Mouse (Mus musculus): ENCODE measurements around the gene Mybl2. TPM values are rescaled to one million over a fixed set of nuclear protein-coding genes. Genes with fewer than 3 reads are reported as not detected.

Gene Mybl2
- 43.6 and 59.3 TPM in 2 replicates for polyA plus RNA-seq (2011; ENCODE audit: insufficient read depth, insufficient read length, low replicate concordance, missing spikeins)

- H3K4me1 ChIP-seq (ENCODE audit: control insufficient read depth, insufficient read depth, low read length): peaks cover 2% of the 10 kb centered on the region; the same call in 1 of the 2 replicates
- H3K27ac ChIP-seq (ENCODE audit: control insufficient read depth, insufficient read depth, low read depth, low read length, poor library complexity): peak within 1 kb of the TSS; percentile 44
Measured at GRCm38 (mm10) chr2:163054335-163054840, at the start of gene Mybl2. Mybl2 (plus strand) TSS chr2:163054687.

GRCm38 (mm10) chr2:163007299-163007698, 47.2 kb upstream of the Mybl2 start:
- H3K4me1 ChIP-seq (ENCODE audit: control insufficient read depth, insufficient read depth, low read length): no peaks in the 10 kb centered on the region
- no peak overlapping the region for H3K4me3 ChIP-seq (replicated peaks; ENCODE audit: control insufficient read depth, low read depth, low read length)
- 53% methylated on average over 4 of the region's 4 CpGs for WGBS
- TF ChIP-seq POLR2A (IDR thresholded peaks at IDR 0.05; ENCODE audit: borderline replicate concordance, control insufficient read depth, low read depth, low read length) (no peak), CTCF (IDR thresholded peaks at IDR 0.05; ENCODE audit: control insufficient read depth, insufficient read depth, low read length) (no peak)
- H3K27ac ChIP-seq (ENCODE audit: control insufficient read depth, insufficient read depth, low read depth, low read length, poor library complexity): no peak overlapping the region

More at GRCm38 (mm10) chr2:163054335-163054840, at the start of gene Mybl2:
- H3K4me3 ChIP-seq (replicated peaks; ENCODE audit: control insufficient read depth, low read depth, low read length): peak within 1 kb of the TSS; percentile 82
- TF ChIP-seq POLR2A (IDR thresholded peaks at IDR 0.05; ENCODE audit: borderline replicate concordance, control insufficient read depth, low read depth, low read length) (peak; percentile 84; the same call in 1 of the 2 replicates), CTCF (IDR thresholded peaks at IDR 0.05; ENCODE audit: control insufficient read depth, insufficient read depth, low read length) (no peak)
- WGBS: 1% methylated on average over 48 of the region's 48 CpGs

- under 1% methylated on average over 57 of the region's 57 CpGs for WGBS
- TF ChIP-seq CTCF (IDR thresholded peaks at IDR 0.05; ENCODE audit: control insufficient read depth, insufficient read depth, low read length) (no peak), POLR2A (IDR thresholded peaks at IDR 0.05; ENCODE audit: borderline replicate concordance, control insufficient read depth, low read depth, low read length) (peak; percentile 57; the same call in 1 of the 2 replicates)
- H3K4me1 ChIP-seq (ENCODE audit: control insufficient read depth, insufficient read depth, low read length): no peaks in the 10 kb centered on the region; the same call in 1 of the 2 replicates
- H3K27ac ChIP-seq (ENCODE audit: control insufficient read depth, insufficient read depth, low read depth, low read length, poor library complexity): peak within 1 kb of the TSS; percentile 74
- peak within 1 kb of the TSS; percentile 84 for H3K4me3 ChIP-seq (replicated peaks; ENCODE audit: control insufficient read depth, low read depth, low read length)
Measured at GRCm38 (mm10) chr2:163016916-163017743, 37.4 kb upstream of the Mybl2 start, which contains the start of gene Ift52. Ift52 (plus strand) TSS chr2:163017354.

GRCm38 (mm10) chr2:163031289-163031688, 23.2 kb upstream of the Mybl2 start:
- TF ChIP-seq POLR2A (IDR thresholded peaks at IDR 0.05; ENCODE audit: borderline replicate concordance, control insufficient read depth, low read depth, low read length): no peak
- TF ChIP-seq CTCF (IDR thresholded peaks at IDR 0.05; ENCODE audit: control insufficient read depth, insufficient read depth, low read length): no peak
- H3K4me1 ChIP-seq (ENCODE audit: control insufficient read depth, insufficient read depth, low read length): no peaks in the 10 kb centered on the region
- WGBS: 87% methylated on average over 5 of the region's 5 CpGs
- no peak overlapping the region for H3K4me3 ChIP-seq (replicated peaks; ENCODE audit: control insufficient read depth, low read depth, low read length)
- no peak overlapping the region for H3K27ac ChIP-seq (ENCODE audit: control insufficient read depth, insufficient read depth, low read depth, low read length, poor library complexity)

- Histone ChIP-seq H3K4me3 (replicated peaks; ENCODE audit: control insufficient read depth, low read depth, low read length) (no peak overlapping the region), H3K4me1 (ENCODE audit: control insufficient read depth, insufficient read depth, low read length) (no peaks in the 10 kb centered on the region), H3K27ac (ENCODE audit: control insufficient read depth, insufficient read depth, low read depth, low read length, poor library complexity) (no peak overlapping the region)
- 79% methylated on average over 2 of the region's 2 CpGs for WGBS
- TF ChIP-seq POLR2A (IDR thresholded peaks at IDR 0.05; ENCODE audit: borderline replicate concordance, control insufficient read depth, low read depth, low read length): no peak
Measured at GRCm38 (mm10) chr2:163031757-163032156, 22.7 kb upstream of the Mybl2 start.

GRCm38 (mm10) chr2:163032622-163033021, 21.9 kb upstream of the Mybl2 start:
- Histone ChIP-seq H3K4me1 (ENCODE audit: control insufficient read depth, insufficient read depth, low read length) (no peaks in the 10 kb centered on the region), H3K27ac (ENCODE audit: control insufficient read depth, insufficient read depth, low read depth, low read length, poor library complexity) (no peak overlapping the region), H3K4me3 (replicated peaks; ENCODE audit: control insufficient read depth, low read depth, low read length) (no peak overlapping the region)
- TF ChIP-seq CTCF (IDR thresholded peaks at IDR 0.05; ENCODE audit: control insufficient read depth, insufficient read depth, low read length) (no peak), POLR2A (IDR thresholded peaks at IDR 0.05; ENCODE audit: borderline replicate concordance, control insufficient read depth, low read depth, low read length) (no peak)
- WGBS: 36% methylated on average over 4 of the region's 4 CpGs

GRCm38 (mm10) chr2:163039940-163040339, 14.5 kb upstream of the Mybl2 start:
- Histone ChIP-seq H3K4me1 (ENCODE audit: control insufficient read depth, insufficient read depth, low read length) (no peaks in the 10 kb centered on the region), H3K27ac (ENCODE audit: control insufficient read depth, insufficient read depth, low read depth, low read length, poor library complexity) (no peak overlapping the region), H3K4me3 (replicated peaks; ENCODE audit: control insufficient read depth, low read depth, low read length) (no peak overlapping the region)
- 69% methylated on average over 7 of the region's 7 CpGs for WGBS
- no peak for TF ChIP-seq CTCF (IDR thresholded peaks at IDR 0.05; ENCODE audit: control insufficient read depth, insufficient read depth, low read length)
- TF ChIP-seq POLR2A (IDR thresholded peaks at IDR 0.05; ENCODE audit: borderline replicate concordance, control insufficient read depth, low read depth, low read length): no peak

- Histone ChIP-seq H3K27ac (ENCODE audit: control insufficient read depth, insufficient read depth, low read depth, low read length, poor library complexity) (no peak overlapping the region), H3K4me3 (replicated peaks; ENCODE audit: control insufficient read depth, low read depth, low read length) (no peak overlapping the region), H3K4me1 (ENCODE audit: control insufficient read depth, insufficient read depth, low read length) (no peaks in the 10 kb centered on the region; the same call in 1 of the 2 replicates)
- no peak for TF ChIP-seq POLR2A (IDR thresholded peaks at IDR 0.05; ENCODE audit: borderline replicate concordance, control insufficient read depth, low read depth, low read length)
- TF ChIP-seq CTCF (IDR thresholded peaks at IDR 0.05; ENCODE audit: control insufficient read depth, insufficient read depth, low read length): peak; percentile 81
- WGBS: 3% methylated on average over 10 of the region's 10 CpGs
Measured at GRCm38 (mm10) chr2:163048125-163048524, 6.4 kb upstream of the Mybl2 start.

All from bone marrow, adult 2 months (tissue).